Mouse (Mus musculus): ENCODE measurements at regions not wholly inside any gene's neighbourhood (a gene's known extent, or its start where the extent isn't known, plus 50 kb on each side); places are given as distances from the start of the nearest gene placed in this dataset.

DNA sequence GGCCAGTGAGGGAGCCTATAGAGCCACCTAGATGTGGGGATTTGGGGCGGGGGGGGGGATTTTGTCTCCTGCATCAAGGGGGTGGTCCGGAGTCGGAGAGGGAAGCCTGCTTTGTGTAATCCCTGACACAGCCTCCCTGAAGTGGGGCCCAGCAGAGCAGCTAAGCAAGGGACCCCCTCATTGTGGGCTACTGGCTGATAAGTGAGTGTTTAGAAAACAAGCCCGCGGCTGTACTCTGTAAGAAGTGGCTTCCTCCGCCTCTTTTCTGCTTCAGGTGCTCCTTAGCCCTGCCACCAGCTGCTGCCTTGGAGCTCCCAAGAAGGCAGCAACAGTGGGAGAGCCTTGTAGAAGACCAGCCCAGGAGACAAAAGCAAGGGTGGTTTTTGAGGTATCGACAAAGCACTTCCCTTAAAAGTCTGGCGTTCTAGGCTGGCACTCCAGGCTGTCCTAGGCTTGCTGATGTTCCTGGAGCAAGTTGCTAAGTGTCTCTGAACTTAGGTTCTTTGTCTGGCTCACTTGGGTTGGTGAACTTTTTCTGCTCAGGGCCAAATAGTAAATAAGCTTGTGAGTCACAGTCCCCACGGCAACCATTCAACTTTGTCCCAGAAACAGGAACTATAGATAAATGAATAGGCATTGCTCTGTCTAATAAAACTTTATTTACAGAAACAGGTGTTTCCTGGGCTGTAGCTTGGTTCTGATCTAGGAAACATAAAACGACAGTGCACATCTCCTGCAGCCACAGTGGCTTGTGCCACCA, 94.3 kb upstream of the Med13l start:
- Histone ChIP-seq H3K27ac (peak overlapping the region; percentile 42), H3K79me2 (ENCODE audit: inconsistent target) (no peaks in the 10 kb centered on the region), H3K36me3 (ENCODE audit: inconsistent target) (no peaks in the 10 kb centered on the region), H3K4me3 (ENCODE audit: inconsistent target) (peak overlapping the region; percentile 12; the same call in 1 of the 2 replicates)
- WGBS (ENCODE audit: missing documents), result 17% methylated on average over 10 of the region's 10 CpGs

DNA sequence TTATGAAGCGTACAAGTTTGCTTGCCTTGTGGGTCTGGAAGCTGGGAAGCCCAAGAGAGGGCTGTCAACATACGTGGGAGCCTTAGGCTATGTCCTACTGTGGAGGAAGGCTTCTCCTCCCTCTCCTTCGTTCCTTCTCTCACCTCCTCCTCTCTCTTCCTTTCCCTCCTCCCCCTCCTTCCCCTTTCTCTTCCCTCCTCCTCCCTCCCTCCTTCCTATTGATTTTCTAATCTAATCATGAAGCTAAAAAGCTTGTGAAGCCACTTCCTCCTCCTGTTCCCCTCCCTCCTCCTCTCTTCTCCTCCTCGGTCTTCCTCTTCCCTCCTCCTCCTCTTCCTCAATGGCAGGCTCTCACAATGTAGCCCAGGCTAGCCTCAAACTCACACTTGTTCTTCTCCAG, 91.7 kb upstream of the Med13l start:
- 29% methylated on average over 4 of the region's 4 CpGs for WGBS (ENCODE audit: missing documents)
- Histone ChIP-seq H3K36me3 (ENCODE audit: inconsistent target) (no peaks in the 10 kb centered on the region), H3K4me3 (ENCODE audit: inconsistent target) (no peak overlapping the region), H3K79me2 (ENCODE audit: inconsistent target) (no peaks in the 10 kb centered on the region), H3K27ac (peak overlapping the region; percentile 54)

DNA sequence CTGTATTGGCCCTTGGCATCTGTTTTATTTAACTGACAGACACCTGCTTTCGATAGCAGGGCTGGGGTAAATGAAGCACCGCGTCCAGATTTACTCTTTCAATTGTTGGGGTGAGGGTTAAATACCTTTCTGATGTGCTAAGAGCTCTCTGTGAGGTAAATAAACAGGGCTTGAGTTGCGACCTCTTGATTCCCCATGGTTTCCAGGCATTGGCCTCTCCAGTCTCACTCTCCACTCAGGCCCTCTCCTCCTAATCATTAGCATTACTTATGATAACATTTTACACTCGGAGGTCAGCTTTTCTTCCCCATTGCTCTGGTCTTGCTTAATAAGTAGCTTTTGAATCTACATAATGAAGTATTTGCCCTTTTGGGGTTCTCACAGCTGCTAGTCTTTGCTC, 88.9 kb upstream of the Med13l start:
- H3K36me3 ChIP-seq (ENCODE audit: inconsistent target), result no peaks in the 10 kb centered on the region
- WGBS (ENCODE audit: missing documents), result 84% methylated on average over 5 of the region's 5 CpGs
- no peak overlapping the region for H3K4me3 ChIP-seq (ENCODE audit: inconsistent target)
- H3K27ac ChIP-seq, result no peak overlapping the region
- no peaks in the 10 kb centered on the region for H3K79me2 ChIP-seq (ENCODE audit: inconsistent target)

- 89% methylated on average over 10 of the region's 10 CpGs for WGBS (ENCODE audit: missing documents)
- no peaks in the 10 kb centered on the region for H3K36me3 ChIP-seq (ENCODE audit: inconsistent target)
- no peak overlapping the region for H3K4me3 ChIP-seq (ENCODE audit: inconsistent target)
- H3K27ac ChIP-seq, result no peak overlapping the region
- H3K79me2 ChIP-seq (ENCODE audit: inconsistent target), result no peaks in the 10 kb centered on the region
These were observed 88.2 kb upstream of the Med13l start for GRCm38 (mm10) chr5:118472291-118472690.

DNA sequence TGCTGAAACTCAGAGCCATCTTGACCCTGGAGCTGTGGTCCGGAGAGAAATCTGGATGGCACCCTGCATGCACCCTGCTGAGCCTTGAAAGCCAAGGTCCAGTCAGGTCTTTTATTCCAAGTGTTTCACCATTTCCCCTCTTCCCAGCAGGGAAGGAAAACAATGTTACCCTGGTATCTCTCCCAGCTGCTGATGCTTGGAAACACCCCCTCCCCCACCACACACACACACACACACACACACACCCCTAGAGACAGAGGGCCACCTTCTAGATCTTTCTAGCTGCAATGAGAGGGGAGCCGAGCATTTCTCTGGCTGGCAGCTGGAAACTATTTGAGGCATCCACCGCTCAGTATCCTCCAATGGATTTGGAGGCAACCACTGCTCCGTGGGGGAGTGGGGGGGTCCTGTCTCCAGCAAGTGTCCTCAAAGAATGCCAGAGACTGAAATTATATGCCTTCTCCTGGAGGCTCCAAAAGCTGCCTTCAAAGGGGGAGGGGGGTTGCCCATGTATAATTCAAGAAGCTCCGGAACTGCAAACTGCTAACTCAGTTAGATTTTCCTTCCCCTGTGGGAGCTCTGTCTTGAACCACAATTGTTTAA, 87.2 kb upstream of the Med13l start:
- Histone ChIP-seq H3K27ac (peak overlapping the region; percentile 8; the same call in 1 of the 2 replicates), H3K36me3 (ENCODE audit: inconsistent target) (no peaks in the 10 kb centered on the region)
- WGBS (ENCODE audit: missing documents), result 59% methylated on average over 5 of the region's 5 CpGs

DNA sequence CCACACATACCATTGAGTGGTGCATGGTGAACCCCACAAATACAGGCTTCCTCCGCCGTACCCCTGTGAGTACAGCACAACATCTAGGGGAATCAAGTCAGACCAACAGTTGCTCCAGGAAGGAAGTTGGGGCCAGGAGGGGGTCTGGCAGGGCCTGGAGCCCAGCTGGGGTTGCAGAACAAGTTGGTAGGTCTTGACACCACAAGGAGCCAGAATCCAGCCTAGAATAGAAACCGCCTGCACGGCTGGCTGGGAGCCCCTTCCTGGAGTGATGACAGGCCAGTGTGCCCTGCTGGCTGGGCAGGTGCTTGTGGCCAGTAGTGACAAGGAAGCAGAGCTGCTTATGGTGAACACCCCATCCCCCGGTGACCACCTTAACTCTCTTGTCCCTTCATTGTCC, 83.9 kb upstream of the Med13l start:
- H3K4me3 ChIP-seq (ENCODE audit: inconsistent target), result no peak overlapping the region
- no peaks in the 10 kb centered on the region for H3K36me3 ChIP-seq (ENCODE audit: inconsistent target)
- H3K27ac ChIP-seq, result peak overlapping the region; percentile 69
- WGBS (ENCODE audit: missing documents), result 46% methylated on average over 5 of the region's 5 CpGs
- H3K79me2 ChIP-seq (ENCODE audit: inconsistent target), result no peaks in the 10 kb centered on the region

More for the DNA sequence above, 87.2 kb upstream of the Med13l start:
- no peak overlapping the region for H3K4me3 ChIP-seq (ENCODE audit: inconsistent target)
- H3K79me2 ChIP-seq (ENCODE audit: inconsistent target), result no peaks in the 10 kb centered on the region

- no peak overlapping the region for H3K4me3 ChIP-seq (ENCODE audit: inconsistent target)
- peak overlapping the region; percentile 69 for H3K27ac ChIP-seq
- no peaks in the 10 kb centered on the region for H3K36me3 ChIP-seq (ENCODE audit: inconsistent target)
- WGBS (ENCODE audit: missing documents), result 40% methylated on average over 19 of the region's 19 CpGs
- no peaks in the 10 kb centered on the region for H3K79me2 ChIP-seq (ENCODE audit: inconsistent target)
These were observed 83.1 kb upstream of the Med13l start for GRCm38 (mm10) chr5:118477131-118478119.

DNA sequence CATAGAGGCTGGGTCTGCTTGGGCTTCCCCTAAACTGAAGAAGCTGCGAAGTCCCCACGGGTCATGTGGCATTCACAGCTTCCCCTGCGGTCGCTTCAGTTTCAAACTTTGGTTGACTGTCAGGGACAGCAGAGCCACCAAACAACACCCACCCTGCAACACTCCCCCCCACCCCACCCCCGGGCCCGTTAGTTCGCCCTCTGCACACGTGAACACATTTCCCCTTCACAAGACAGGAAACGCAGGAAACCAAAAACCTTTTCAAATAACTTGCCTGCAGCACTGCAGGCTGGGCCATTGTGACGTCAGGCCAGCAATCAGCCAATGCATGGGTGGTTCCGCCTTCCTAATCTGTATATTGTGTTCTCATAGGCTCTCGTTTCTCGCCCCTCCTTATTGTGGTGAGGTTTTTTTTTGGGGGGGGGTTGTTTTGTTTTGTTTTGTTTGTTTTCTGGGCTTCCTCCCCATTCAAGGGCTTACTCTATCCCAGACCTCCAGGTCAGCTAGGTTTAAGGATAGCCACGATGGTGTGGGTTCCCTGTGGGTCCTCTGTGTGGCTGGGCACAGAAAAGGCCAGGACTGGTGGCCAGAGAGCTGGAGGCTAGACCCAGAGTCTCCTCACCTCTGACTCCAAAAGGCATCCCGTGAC, 82.2 kb upstream of the Med13l start:
- Histone ChIP-seq H3K4me3 (ENCODE audit: inconsistent target) (no peak overlapping the region), H3K36me3 (ENCODE audit: inconsistent target) (no peaks in the 10 kb centered on the region), H3K27ac (peak overlapping the region; percentile 69), H3K79me2 (ENCODE audit: inconsistent target) (no peaks in the 10 kb centered on the region)
- 5% methylated on average over 15 of the region's 15 CpGs for WGBS (ENCODE audit: missing documents)

DNA sequence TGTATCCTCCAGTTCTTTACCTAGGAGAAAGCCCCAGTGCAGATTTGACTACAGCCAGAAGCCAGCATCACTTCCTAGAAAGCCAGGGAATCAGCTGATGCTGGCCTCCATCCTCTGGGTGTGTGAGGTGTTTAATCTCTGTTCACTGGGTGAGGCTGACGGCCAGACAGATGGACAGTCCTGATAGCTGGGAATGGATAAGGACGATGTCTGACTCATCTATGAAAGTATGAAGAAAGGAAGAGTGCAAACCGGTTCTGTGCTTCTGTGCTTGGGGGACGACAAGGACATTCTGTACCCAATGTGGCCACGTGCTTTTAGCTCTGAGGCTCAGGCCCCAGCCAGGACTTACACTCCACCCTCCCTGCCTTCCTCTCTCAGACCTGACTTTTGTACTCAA, 80.5 kb upstream of the Med13l start:
- Histone ChIP-seq H3K79me2 (ENCODE audit: inconsistent target) (no peaks in the 10 kb centered on the region), H3K36me3 (ENCODE audit: inconsistent target) (no peaks in the 10 kb centered on the region), H3K27ac (no peak overlapping the region), H3K4me3 (ENCODE audit: inconsistent target) (no peak overlapping the region)
- WGBS (ENCODE audit: missing documents), result 72% methylated on average over 5 of the region's 5 CpGs

- WGBS (ENCODE audit: missing documents), result 76% methylated on average over 6 of the region's 10 CpGs
- no peak overlapping the region for H3K27ac ChIP-seq
These were observed 79.3 kb upstream of the Med13l start for GRCm38 (mm10) chr5:118480965-118481793.

DNA sequence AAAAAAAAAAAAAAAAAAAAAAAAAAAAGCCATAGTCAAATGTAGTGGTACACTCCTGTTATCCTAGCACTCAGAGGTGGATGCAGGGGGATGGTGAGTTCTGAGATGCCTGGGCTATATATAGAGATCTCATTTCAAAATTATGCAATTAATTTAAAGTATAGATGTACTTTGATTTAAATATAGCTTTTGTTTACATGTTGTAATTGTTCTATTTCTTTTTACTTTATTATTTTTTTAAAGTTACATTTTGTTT, 78.8 kb upstream of the Med13l start:
- Histone ChIP-seq H3K79me2 (ENCODE audit: inconsistent target) (no peaks in the 10 kb centered on the region), H3K27ac (no peak overlapping the region), H3K36me3 (ENCODE audit: inconsistent target) (no peaks in the 10 kb centered on the region), H3K4me3 (ENCODE audit: inconsistent target) (no peak overlapping the region)

More at GRCm38 (mm10) chr5:118480965-118481793, 79.3 kb upstream of the Med13l start:
- no peaks in the 10 kb centered on the region for H3K36me3 ChIP-seq (ENCODE audit: inconsistent target)
- H3K79me2 ChIP-seq (ENCODE audit: inconsistent target), result no peaks in the 10 kb centered on the region
- H3K4me3 ChIP-seq (ENCODE audit: inconsistent target), result no peak overlapping the region

- no peaks in the 10 kb centered on the region for H3K79me2 ChIP-seq (ENCODE audit: inconsistent target)
- 44% methylated on average over 7 of the region's 7 CpGs for WGBS (ENCODE audit: missing documents)
- no peaks in the 10 kb centered on the region for H3K36me3 ChIP-seq (ENCODE audit: inconsistent target)
- no peak overlapping the region for H3K27ac ChIP-seq
- H3K4me3 ChIP-seq (ENCODE audit: inconsistent target), result no peak overlapping the region
These were observed 77.9 kb upstream of the Med13l start for GRCm38 (mm10) chr5:118482598-118482997.

DNA sequence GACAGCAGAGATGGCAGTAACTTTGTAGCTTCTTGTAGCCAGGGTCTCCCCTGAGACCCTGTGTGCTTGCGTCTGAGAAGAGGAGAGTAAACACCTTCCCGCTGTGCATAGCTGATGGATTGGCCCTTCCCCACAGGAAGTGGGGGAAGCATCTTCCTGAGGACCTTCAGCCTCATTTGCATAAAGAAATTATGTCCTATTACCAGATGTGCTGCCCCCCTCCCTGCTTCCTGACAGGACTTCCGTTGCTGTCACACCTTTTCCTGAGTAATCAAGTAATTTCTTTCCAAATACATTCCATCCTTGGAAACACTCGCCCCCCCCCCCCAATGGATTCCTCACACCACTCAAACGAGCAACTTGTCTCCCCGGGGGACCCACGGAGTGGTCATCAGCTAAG, 77.5 kb upstream of the Med13l start:
- no peaks in the 10 kb centered on the region for H3K79me2 ChIP-seq (ENCODE audit: inconsistent target)
- H3K36me3 ChIP-seq (ENCODE audit: inconsistent target), result no peaks in the 10 kb centered on the region
- WGBS (ENCODE audit: missing documents), result 17% methylated on average over 7 of the region's 7 CpGs
- H3K4me3 ChIP-seq (ENCODE audit: inconsistent target), result no peak overlapping the region
- H3K27ac ChIP-seq, result no peak overlapping the region

DNA sequence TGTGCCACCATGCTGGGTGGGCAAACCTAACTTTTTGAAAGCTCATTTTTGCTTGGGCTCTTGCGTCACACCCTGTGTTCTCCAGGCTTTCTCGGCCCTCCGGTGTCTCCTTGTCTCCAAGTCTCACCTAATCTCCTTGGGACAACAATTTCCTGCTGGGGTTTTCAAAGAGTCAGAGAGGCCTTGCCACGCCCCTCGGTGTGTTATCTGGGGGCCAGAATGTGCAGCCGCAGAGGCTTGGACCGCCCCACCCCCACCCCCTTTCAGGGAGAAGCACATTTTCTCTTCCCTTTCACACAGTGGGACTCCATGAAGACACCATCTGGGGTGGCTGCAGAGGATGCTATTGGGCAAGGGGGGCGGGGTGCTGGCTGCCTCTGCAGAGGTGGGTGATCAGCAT, 76.9 kb upstream of the Med13l start:
- H3K4me3 ChIP-seq (ENCODE audit: inconsistent target), result no peak overlapping the region
- H3K27ac ChIP-seq, result no peak overlapping the region
- no peaks in the 10 kb centered on the region for H3K79me2 ChIP-seq (ENCODE audit: inconsistent target)
- no peaks in the 10 kb centered on the region for H3K36me3 ChIP-seq (ENCODE audit: inconsistent target)
- 16% methylated on average over 8 of the region's 8 CpGs for WGBS (ENCODE audit: missing documents)
